Mouse (Mus musculus): Measurements from ENCODE around the gene Asrgl1. TPM values are rescaled to one million over a fixed set of nuclear protein-coding genes. Genes with fewer than 3 reads are reported as not detected.

The Asrgl1 gene
- polyA plus RNA-seq, 1 experiment from 2014 or later = 17.5 TPM

- H3K9me3 ChIP-seq (ENCODE audit: control insufficient read depth, low read length) = no peaks in the 10 kb centered on the region
- no peak overlapping the region; the same call in 1 of the 2 replicates for H3K4me2 ChIP-seq (ENCODE audit: low read length)
- no peak overlapping the region for H3K27ac ChIP-seq (replicated peaks; ENCODE audit: low read depth, low read length)
- DNase-seq = no peak
- ATAC-seq (ENCODE audit: low FRiP score, low TSS enrichment) = no peak
- no peak overlapping the region for H3K9ac ChIP-seq (replicated peaks; ENCODE audit: low read length)
- no peaks in the 10 kb centered on the region for H3K27me3 ChIP-seq (ENCODE audit: control insufficient read depth, insufficient read depth, low read length)
- no peaks in the 10 kb centered on the region for H3K36me3 ChIP-seq (ENCODE audit: control insufficient read depth, insufficient read depth, low read length)
- WGBS = 85% methylated on average over 14 of the region's 14 CpGs
- no peak overlapping the region for H3K4me3 ChIP-seq (replicated peaks; ENCODE audit: low read depth, low read length)
- H3K4me1 ChIP-seq (ENCODE audit: control insufficient read depth, insufficient read depth, low read length) = no peaks in the 10 kb centered on the region
Observed at GRCm38 (mm10) chr19:9081311-9082190, 53.9 kb downstream of the Asrgl1 start.

GRCm38 (mm10) chr19:9079916-9080315 lies 55.5 kb downstream of the Asrgl1 start:
- no peak overlapping the region for H3K27ac ChIP-seq (replicated peaks; ENCODE audit: low read depth, low read length)
- H3K9me3 ChIP-seq (ENCODE audit: control insufficient read depth, low read length) = no peaks in the 10 kb centered on the region
- no peak overlapping the region for H3K4me3 ChIP-seq (replicated peaks; ENCODE audit: low read depth, low read length)
- no peaks in the 10 kb centered on the region for H3K36me3 ChIP-seq (ENCODE audit: control insufficient read depth, insufficient read depth, low read length)
- H3K4me1 ChIP-seq (ENCODE audit: control insufficient read depth, insufficient read depth, low read length) = no peaks in the 10 kb centered on the region
- WGBS = 50% methylated on average over 7 of the region's 7 CpGs
- no peak overlapping the region for H3K4me2 ChIP-seq (ENCODE audit: low read length)
- ATAC-seq (ENCODE audit: low FRiP score, low TSS enrichment) (no peak), DNase-seq (no peak)
- H3K27me3 ChIP-seq (ENCODE audit: control insufficient read depth, insufficient read depth, low read length) = no peaks in the 10 kb centered on the region
- H3K9ac ChIP-seq (replicated peaks; ENCODE audit: low read length) = no peak overlapping the region

GRCm38 (mm10) chr19:9076982-9077660 lies 58.3 kb downstream of the Asrgl1 start:
- DNase-seq = no peak
- Histone ChIP-seq H3K36me3 (ENCODE audit: control insufficient read depth, insufficient read depth, low read length) (no peaks in the 10 kb centered on the region), H3K27me3 (ENCODE audit: control insufficient read depth, insufficient read depth, low read length) (no peaks in the 10 kb centered on the region), H3K9ac (replicated peaks; ENCODE audit: low read length) (no peak overlapping the region), H3K4me1 (ENCODE audit: control insufficient read depth, insufficient read depth, low read length) (no peaks in the 10 kb centered on the region), H3K27ac (replicated peaks; ENCODE audit: low read depth, low read length) (no peak overlapping the region), H3K9me3 (ENCODE audit: control insufficient read depth, low read length) (no peaks in the 10 kb centered on the region), H3K4me3 (replicated peaks; ENCODE audit: low read depth, low read length) (no peak overlapping the region), H3K4me2 (ENCODE audit: low read length) (no peak overlapping the region)
- ATAC-seq (ENCODE audit: low FRiP score, low TSS enrichment) = no peak
- WGBS = 82% methylated on average over 4 of the region's 4 CpGs

- Histone ChIP-seq H3K36me3 (ENCODE audit: control insufficient read depth, insufficient read depth, low read length) (no peaks in the 10 kb centered on the region), H3K4me1 (ENCODE audit: control insufficient read depth, insufficient read depth, low read length) (no peaks in the 10 kb centered on the region)
Observed at GRCm38 (mm10) chr19:9076035-9076434, 59.4 kb downstream of the Asrgl1 start.

GRCm38 (mm10) chr19:9075558-9075957 lies 59.9 kb downstream of the Asrgl1 start:
- WGBS = 70% methylated on average over 2 of the region's 2 CpGs
- Histone ChIP-seq H3K36me3 (ENCODE audit: control insufficient read depth, insufficient read depth, low read length) (no peaks in the 10 kb centered on the region), H3K4me3 (replicated peaks; ENCODE audit: low read depth, low read length) (no peak overlapping the region), H3K4me2 (ENCODE audit: low read length) (no peak overlapping the region), H3K27ac (replicated peaks; ENCODE audit: low read depth, low read length) (no peak overlapping the region), H3K4me1 (ENCODE audit: control insufficient read depth, insufficient read depth, low read length) (no peaks in the 10 kb centered on the region), H3K9ac (replicated peaks; ENCODE audit: low read length) (no peak overlapping the region), H3K27me3 (ENCODE audit: control insufficient read depth, insufficient read depth, low read length) (no peaks in the 10 kb centered on the region), H3K9me3 (ENCODE audit: control insufficient read depth, low read length) (no peaks in the 10 kb centered on the region)
- ATAC-seq (ENCODE audit: low FRiP score, low TSS enrichment) (no peak), DNase-seq (no peak)

More at GRCm38 (mm10) chr19:9076035-9076434, 59.4 kb downstream of the Asrgl1 start:
- H3K9ac ChIP-seq (replicated peaks; ENCODE audit: low read length) = no peak overlapping the region
- no peak overlapping the region for H3K4me3 ChIP-seq (replicated peaks; ENCODE audit: low read depth, low read length)
- ATAC-seq (ENCODE audit: low FRiP score, low TSS enrichment) (no peak), DNase-seq (no peak)
- H3K9me3 ChIP-seq (ENCODE audit: control insufficient read depth, low read length) = no peaks in the 10 kb centered on the region
- no peak overlapping the region for H3K27ac ChIP-seq (replicated peaks; ENCODE audit: low read depth, low read length)
- H3K4me2 ChIP-seq (ENCODE audit: low read length) = no peak overlapping the region
- H3K27me3 ChIP-seq (ENCODE audit: control insufficient read depth, insufficient read depth, low read length) = no peaks in the 10 kb centered on the region
- WGBS = 91% methylated on average over 3 of the region's 3 CpGs

GRCm38 (mm10) chr19:9074424-9074823 lies 61.0 kb downstream of the Asrgl1 start:
- H3K9ac ChIP-seq (replicated peaks; ENCODE audit: low read length) = no peak overlapping the region
- no peak overlapping the region for H3K4me3 ChIP-seq (replicated peaks; ENCODE audit: low read depth, low read length)
- H3K36me3 ChIP-seq (ENCODE audit: control insufficient read depth, insufficient read depth, low read length) = no peaks in the 10 kb centered on the region
- ATAC-seq (ENCODE audit: low FRiP score, low TSS enrichment) (no peak), DNase-seq (no peak)
- H3K4me2 ChIP-seq (ENCODE audit: low read length) = no peak overlapping the region
- H3K9me3 ChIP-seq (ENCODE audit: control insufficient read depth, low read length) = no peaks in the 10 kb centered on the region
- H3K27ac ChIP-seq (replicated peaks; ENCODE audit: low read depth, low read length) = no peak overlapping the region
- 80% methylated on average over 4 of the region's 4 CpGs for WGBS
- H3K27me3 ChIP-seq (ENCODE audit: control insufficient read depth, insufficient read depth, low read length) = no peaks in the 10 kb centered on the region
- H3K4me1 ChIP-seq (ENCODE audit: control insufficient read depth, insufficient read depth, low read length) = no peaks in the 10 kb centered on the region

GRCm38 (mm10) chr19:9073776-9074411 lies 61.5 kb downstream of the Asrgl1 start:
- DNase-seq (no peak), ATAC-seq (ENCODE audit: low FRiP score, low TSS enrichment) (no peak)
- 84% methylated on average over 12 of the region's 12 CpGs for WGBS
- Histone ChIP-seq H3K36me3 (ENCODE audit: control insufficient read depth, insufficient read depth, low read length) (no peaks in the 10 kb centered on the region), H3K4me2 (ENCODE audit: low read length) (no peak overlapping the region), H3K9me3 (ENCODE audit: control insufficient read depth, low read length) (no peaks in the 10 kb centered on the region), H3K4me1 (ENCODE audit: control insufficient read depth, insufficient read depth, low read length) (no peaks in the 10 kb centered on the region), H3K9ac (replicated peaks; ENCODE audit: low read length) (no peak overlapping the region), H3K27ac (replicated peaks; ENCODE audit: low read depth, low read length) (no peak overlapping the region), H3K4me3 (replicated peaks; ENCODE audit: low read depth, low read length) (no peak overlapping the region), H3K27me3 (ENCODE audit: control insufficient read depth, insufficient read depth, low read length) (no peaks in the 10 kb centered on the region)

GRCm38 (mm10) chr19:9072157-9072530 lies 63.3 kb downstream of the Asrgl1 start:
- Histone ChIP-seq H3K27ac (replicated peaks; ENCODE audit: low read depth, low read length) (no peak overlapping the region), H3K9me3 (ENCODE audit: control insufficient read depth, low read length) (no peaks in the 10 kb centered on the region)
- WGBS = 97% methylated on average over 2 of the region's 2 CpGs

More at GRCm38 (mm10) chr19:9072157-9072530, 63.3 kb downstream of the Asrgl1 start:
- H3K9ac ChIP-seq (replicated peaks; ENCODE audit: low read length) = no peak overlapping the region
- H3K4me2 ChIP-seq (ENCODE audit: low read length) = no peak overlapping the region
- DNase-seq (no peak), ATAC-seq (ENCODE audit: low FRiP score, low TSS enrichment) (no peak)
- no peak overlapping the region for H3K4me3 ChIP-seq (replicated peaks; ENCODE audit: low read depth, low read length)
- no peaks in the 10 kb centered on the region for H3K4me1 ChIP-seq (ENCODE audit: control insufficient read depth, insufficient read depth, low read length)
- no peaks in the 10 kb centered on the region for H3K36me3 ChIP-seq (ENCODE audit: control insufficient read depth, insufficient read depth, low read length)
- H3K27me3 ChIP-seq (ENCODE audit: control insufficient read depth, insufficient read depth, low read length) = no peaks in the 10 kb centered on the region

Measured in midbrain, embryonic 14.5 days (tissue).